Mouse (Mus musculus): ENCODE measurements at regions not wholly inside any gene's neighbourhood (a gene's known extent, or its start where the extent isn't known, plus 50 kb on each side); places are given as distances from the start of the nearest gene placed in this dataset.
"Not testable (repeated sequence)": the region's sequence is repeated elsewhere in the genome, so short reads cannot be mapped to it uniquely, and the experiment has no call there.

- no peak for DNase-seq
- no peak overlapping the region for H3K27ac ChIP-seq (ENCODE audit: insufficient read depth, low read depth, low read length)
- H3K36me3 ChIP-seq (ENCODE audit: control insufficient read depth, insufficient read depth, low read length), result no peaks in the 10 kb centered on the region
- H3K4me1 ChIP-seq (ENCODE audit: control insufficient read depth, insufficient read depth, low read length), result no peaks in the 10 kb centered on the region
- H3K4me3 ChIP-seq (ENCODE audit: insufficient read depth, low read depth, low read length), result no peak overlapping the region
- no peaks in the 10 kb centered on the region for H3K27me3 ChIP-seq (replicated peaks; ENCODE audit: control insufficient read depth, insufficient read depth, low read length)
- 98% methylated on average over 1 of the region's 1 CpGs for WGBS
- TF ChIP-seq POLR2A (IDR thresholded peaks at IDR 0.05; ENCODE audit: low read depth, low read length), result no peak
- TF ChIP-seq CTCF (conservative IDR thresholded peaks at IDR 0.05; ENCODE audit: insufficient read depth, insufficient read length, low read depth, low read length), result no peak
Observed at GRCm38 (mm10) chr6:16365450-16365849, 532.8 kb downstream of the Tfec start.

- Histone ChIP-seq H3K27ac (ENCODE audit: insufficient read depth, low read depth, low read length) (no peak overlapping the region), H3K4me3 (ENCODE audit: insufficient read depth, low read depth, low read length) (no peak overlapping the region), H3K27me3 (replicated peaks; ENCODE audit: control insufficient read depth, insufficient read depth, low read length) (no peaks in the 10 kb centered on the region), H3K4me1 (ENCODE audit: control insufficient read depth, insufficient read depth, low read length) (no peaks in the 10 kb centered on the region), H3K36me3 (ENCODE audit: control insufficient read depth, insufficient read depth, low read length) (no peaks in the 10 kb centered on the region)
- 81% methylated on average over 4 of the region's 4 CpGs for WGBS
- no peak for TF ChIP-seq POLR2A (IDR thresholded peaks at IDR 0.05; ENCODE audit: low read depth, low read length)
- no peak for TF ChIP-seq CTCF (conservative IDR thresholded peaks at IDR 0.05; ENCODE audit: insufficient read depth, insufficient read length, low read depth, low read length)
- DNase-seq, result no peak
Observed at GRCm38 (mm10) chr6:16362057-16362456, 536.2 kb downstream of the Tfec start.

- H3K36me3 ChIP-seq (ENCODE audit: control insufficient read depth, insufficient read depth, low read length); H3K4me1 ChIP-seq (ENCODE audit: control insufficient read depth, insufficient read depth, low read length); H3K4me3 ChIP-seq (ENCODE audit: insufficient read depth, low read depth, low read length); H3K27ac ChIP-seq (ENCODE audit: insufficient read depth, low read depth, low read length); H3K27me3 ChIP-seq (replicated peaks; ENCODE audit: control insufficient read depth, insufficient read depth, low read length): not testable (repeated sequence)
- WGBS, result 29% methylated on average over 23 of the region's 25 CpGs
- DNase-seq, result peak; percentile 2
Observed at GRCm38 (mm10) chr6:16359881-16360711, 538.1 kb downstream of the Tfec start.

GRCm38 (mm10) chr6:16359464-16359863 lies 538.8 kb downstream of the Tfec start:
- no peak for DNase-seq
- WGBS, result 44% methylated on average over 7 of the region's 7 CpGs
- H3K4me3 ChIP-seq (ENCODE audit: insufficient read depth, low read depth, low read length), result no peak overlapping the region
- H3K4me1 ChIP-seq (ENCODE audit: control insufficient read depth, insufficient read depth, low read length), result no peaks in the 10 kb centered on the region
- no peaks in the 10 kb centered on the region for H3K27me3 ChIP-seq (replicated peaks; ENCODE audit: control insufficient read depth, insufficient read depth, low read length)
- TF ChIP-seq POLR2A (IDR thresholded peaks at IDR 0.05; ENCODE audit: low read depth, low read length), result no peak
- no peak for TF ChIP-seq CTCF (conservative IDR thresholded peaks at IDR 0.05; ENCODE audit: insufficient read depth, insufficient read length, low read depth, low read length)
- no peaks in the 10 kb centered on the region for H3K36me3 ChIP-seq (ENCODE audit: control insufficient read depth, insufficient read depth, low read length)
- no peak overlapping the region for H3K27ac ChIP-seq (ENCODE audit: insufficient read depth, low read depth, low read length)

GRCm38 (mm10) chr6:16333638-16334037 lies 564.6 kb downstream of the Tfec start:
- H3K4me3 ChIP-seq (ENCODE audit: insufficient read depth, low read depth, low read length), result no peak overlapping the region
- no peaks in the 10 kb centered on the region for H3K27me3 ChIP-seq (replicated peaks; ENCODE audit: control insufficient read depth, insufficient read depth, low read length)
- no peak for TF ChIP-seq POLR2A (IDR thresholded peaks at IDR 0.05; ENCODE audit: low read depth, low read length)
- no peak for TF ChIP-seq CTCF (conservative IDR thresholded peaks at IDR 0.05; ENCODE audit: insufficient read depth, insufficient read length, low read depth, low read length)
- DNase-seq, result no peak
- H3K36me3 ChIP-seq (ENCODE audit: control insufficient read depth, insufficient read depth, low read length), result no peaks in the 10 kb centered on the region
- H3K4me1 ChIP-seq (ENCODE audit: control insufficient read depth, insufficient read depth, low read length), result no peaks in the 10 kb centered on the region
- 37% methylated on average over 8 of the region's 8 CpGs for WGBS
- no peak overlapping the region for H3K27ac ChIP-seq (ENCODE audit: insufficient read depth, low read depth, low read length)

GRCm38 (mm10) chr6:16314305-16315010 lies 583.8 kb downstream of the Tfec start:
- WGBS, result 85% methylated on average over 15 of the region's 15 CpGs
- Histone ChIP-seq H3K4me1 (ENCODE audit: control insufficient read depth, insufficient read depth, low read length) (no peaks in the 10 kb centered on the region), H3K27ac (ENCODE audit: insufficient read depth, low read depth, low read length) (no peak overlapping the region), H3K4me3 (ENCODE audit: insufficient read depth, low read depth, low read length) (no peak overlapping the region), H3K36me3 (ENCODE audit: control insufficient read depth, insufficient read depth, low read length) (no peaks in the 10 kb centered on the region), H3K27me3 (replicated peaks; ENCODE audit: control insufficient read depth, insufficient read depth, low read length) (no peaks in the 10 kb centered on the region; the same call in 1 of the 2 replicates)
- TF ChIP-seq CTCF (conservative IDR thresholded peaks at IDR 0.05; ENCODE audit: insufficient read depth, insufficient read length, low read depth, low read length), result no peak
- no peak for TF ChIP-seq POLR2A (IDR thresholded peaks at IDR 0.05; ENCODE audit: low read depth, low read length)
- DNase-seq, result no peak

GRCm38 (mm10) chr6:16312915-16313314 lies 585.3 kb downstream of the Tfec start:
- Histone ChIP-seq H3K27me3 (replicated peaks; ENCODE audit: control insufficient read depth, insufficient read depth, low read length) (no peaks in the 10 kb centered on the region; the same call in 1 of the 2 replicates), H3K4me3 (ENCODE audit: insufficient read depth, low read depth, low read length) (no peak overlapping the region), H3K4me1 (ENCODE audit: control insufficient read depth, insufficient read depth, low read length) (no peaks in the 10 kb centered on the region), H3K27ac (ENCODE audit: insufficient read depth, low read depth, low read length) (no peak overlapping the region), H3K36me3 (ENCODE audit: control insufficient read depth, insufficient read depth, low read length) (no peaks in the 10 kb centered on the region)
- 33% methylated on average over 1 of the region's 1 CpGs for WGBS
- TF ChIP-seq POLR2A (IDR thresholded peaks at IDR 0.05; ENCODE audit: low read depth, low read length), result no peak
- no peak for TF ChIP-seq CTCF (conservative IDR thresholded peaks at IDR 0.05; ENCODE audit: insufficient read depth, insufficient read length, low read depth, low read length)
- no peak for DNase-seq
